Mouse (Mus musculus) forebrain, embryonic 15.5 days (tissue): ENCODE data around the gene Hjurp. TPM values are rescaled to one million over a fixed set of nuclear protein-coding genes. Genes with fewer than 3 reads are reported as not detected.

Source experiments
- ATAC-seq: fragments of 200-750 bp; cut with Nextera tagmentation; replicated peaks from 2 replicates; pipeline ENCODE4 v1.8.0; 2017; ENCODE audit warnings: mild to moderate bottlenecking, moderate TSS enrichment, moderate library complexity
- H3K27ac ChIP-seq: fragments of 300-500 bp; sonication (generic); replicated peaks from 2 replicates; pipeline ENCODE4 v1.5.1; 2015; ENCODE audit warnings: mild to moderate bottlenecking, inconsistent platforms
- H3K27me3 ChIP-seq: fragments of 300-500 bp; sonication (generic); 2 replicates; pipeline ENCODE4 v1.6.1; 2015; ENCODE audit warnings: inconsistent platforms
- H3K36me3 ChIP-seq: fragments of 300-500 bp; sonication (generic); 2 replicates; pipeline ENCODE4 v1.6.1; 2015; ENCODE audit warnings: mild to moderate bottlenecking, inconsistent platforms
- H3K4me1 ChIP-seq: fragments of 300-500 bp; sonication (generic); 2 replicates; pipeline ENCODE4 v1.6.1; 2015; ENCODE audit warnings: inconsistent platforms
- H3K4me2 ChIP-seq: fragments of 300-500 bp; sonication (generic); replicated peaks from 2 replicates; pipeline ENCODE4 v1.6.1; 2015; ENCODE audit warnings: mild to moderate bottlenecking, inconsistent platforms
- H3K4me3 ChIP-seq: fragments of 300-500 bp; sonication (generic); 2 replicates; pipeline ENCODE4 v1.5.1; 2015; ENCODE audit warnings: mild to moderate bottlenecking, inconsistent platforms
- H3K9ac ChIP-seq: fragments of 300-500 bp; sonication (generic); replicated peaks from 2 replicates; pipeline ENCODE4 v1.6.1; 2015; ENCODE audit warnings: mild to moderate bottlenecking, inconsistent platforms
- H3K9me3 ChIP-seq: fragments of 300-500 bp; sonication (generic); 2 replicates; pipeline ENCODE4 v1.6.1; 2016; ENCODE audit warnings: inconsistent platforms
- WGBS: fragments of 180-500 bp; shearing (Covaris S2); methylation state at CpG from one replicate; pipeline ENCODE4 v1.1.7; 2015; ENCODE audit warnings: mixed read lengths; 5-methylcytosine and 5-hydroxymethylcytosine counted together
- polyA plus RNA-seq: library from polyadenylated mRNA; unstranded; fragments of >200 nt; fragmentation: Nextera tagmentation; extraction: Ambion mirVana; gene quantifications from 2 replicates; pipeline ENCODE4 v1.2.1, GENCODE M21; 2015

Gene Hjurp
- polyA plus RNA-seq, 1 experiment from 2014 or later, result 115 TPM

- H3K4me3 ChIP-seq, result no peak overlapping the region
- H3K27me3 ChIP-seq, result no peaks in the 10 kb centered on the region
- H3K27ac ChIP-seq, result no peak overlapping the region
- no peak overlapping the region for H3K4me2 ChIP-seq
- no peak for ATAC-seq
- H3K4me1 ChIP-seq, result no peaks in the 10 kb centered on the region
- no peak overlapping the region for H3K9ac ChIP-seq
- 0 out of 2 replicates have a peak, but pooled peaks cover 5% of the 10 kb centered on the region for H3K9me3 ChIP-seq
- 85% methylated on average over 4 of the region's 4 CpGs for WGBS
- peaks cover 71% of the 10 kb centered on the region for H3K36me3 ChIP-seq
Measured at GRCm38 (mm10) chr1:88262255-88262654, 15.2 kb downstream of the Hjurp start.

DNA sequence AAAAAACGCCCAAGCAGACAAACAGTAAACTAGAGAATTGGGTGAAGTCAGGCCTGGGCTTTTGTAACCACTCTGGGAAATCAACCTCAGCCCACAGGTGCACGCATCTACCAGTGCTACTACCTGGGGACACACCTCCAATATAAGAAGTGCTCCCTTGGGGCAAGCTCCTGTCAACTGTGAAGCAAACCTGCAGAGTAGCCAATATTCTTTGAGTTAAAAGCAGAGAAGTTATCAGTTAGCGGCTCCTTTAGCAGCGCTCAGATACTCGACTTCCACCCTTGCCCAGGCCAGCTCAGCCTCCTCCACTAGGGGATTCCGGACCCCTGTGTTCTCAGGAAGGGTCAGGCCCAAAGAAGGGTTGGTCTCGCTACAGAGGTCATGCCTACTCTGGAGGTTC, 15.7 kb downstream of the Hjurp start:
- Histone ChIP-seq H3K4me3 (no peak overlapping the region), H3K9me3 (0 out of 2 replicates have a peak, but pooled peaks cover 5% of the 10 kb centered on the region), H3K27me3 (no peaks in the 10 kb centered on the region), H3K4me2 (no peak overlapping the region), H3K4me1 (no peaks in the 10 kb centered on the region), H3K27ac (no peak overlapping the region), H3K36me3 (peaks cover 65% of the 10 kb centered on the region), H3K9ac (no peak overlapping the region)
- no peak for ATAC-seq
- WGBS, result 90% methylated on average over 7 of the region's 7 CpGs

- ATAC-seq, result no peak
- H3K9ac ChIP-seq, result no peak overlapping the region
- no peaks in the 10 kb centered on the region for H3K27me3 ChIP-seq
- no peak overlapping the region for H3K4me2 ChIP-seq
- H3K36me3 ChIP-seq, result peaks cover 56% of the 10 kb centered on the region
- H3K4me1 ChIP-seq, result no peaks in the 10 kb centered on the region
- H3K4me3 ChIP-seq, result no peak overlapping the region
- 83% methylated on average over 10 of the region's 10 CpGs for WGBS
- H3K27ac ChIP-seq, result no peak overlapping the region
- H3K9me3 ChIP-seq, result peaks cover 12% of the 10 kb centered on the region
Measured at GRCm38 (mm10) chr1:88260604-88261377, 16.6 kb downstream of the Hjurp start.

GRCm38 (mm10) chr1:88260114-88260513, 17.3 kb downstream of the Hjurp start:
- Histone ChIP-seq H3K4me2 (no peak overlapping the region), H3K9ac (no peak overlapping the region), H3K27ac (no peak overlapping the region), H3K4me3 (no peak overlapping the region), H3K4me1 (no peaks in the 10 kb centered on the region), H3K27me3 (no peaks in the 10 kb centered on the region), H3K9me3 (peaks cover 18% of the 10 kb centered on the region), H3K36me3 (peaks cover 49% of the 10 kb centered on the region)
- peak; percentile 1; the same call in 1 of the 2 replicates for ATAC-seq
- 86% methylated on average over 6 of the region's 6 CpGs for WGBS

- H3K4me2 ChIP-seq, result no peak overlapping the region
- peak; percentile 4; the same call in 1 of the 2 replicates for ATAC-seq
- H3K9ac ChIP-seq, result no peak overlapping the region
- no peaks in the 10 kb centered on the region for H3K27me3 ChIP-seq
- WGBS, result 82% methylated on average over 4 of the region's 4 CpGs
- H3K4me1 ChIP-seq, result no peaks in the 10 kb centered on the region
- peaks cover 45% of the 10 kb centered on the region for H3K36me3 ChIP-seq
- no peak overlapping the region for H3K27ac ChIP-seq
- H3K4me3 ChIP-seq, result no peak overlapping the region
- H3K9me3 ChIP-seq, result peaks cover 23% of the 10 kb centered on the region
Measured at GRCm38 (mm10) chr1:88259643-88260024, 17.8 kb downstream of the Hjurp start.

- Histone ChIP-seq H3K36me3 (peaks cover 39% of the 10 kb centered on the region), H3K27me3 (no peaks in the 10 kb centered on the region), H3K9ac (no peak overlapping the region), H3K4me2 (no peak overlapping the region), H3K4me1 (no peaks in the 10 kb centered on the region), H3K4me3 (no peak overlapping the region), H3K27ac (no peak overlapping the region), H3K9me3 (peaks cover 27% of the 10 kb centered on the region)
- ATAC-seq, result peak; percentile 2
- WGBS, result 81% methylated on average over 8 of the region's 8 CpGs
Measured at GRCm38 (mm10) chr1:88258881-88259642, 18.4 kb downstream of the Hjurp start.

DNA sequence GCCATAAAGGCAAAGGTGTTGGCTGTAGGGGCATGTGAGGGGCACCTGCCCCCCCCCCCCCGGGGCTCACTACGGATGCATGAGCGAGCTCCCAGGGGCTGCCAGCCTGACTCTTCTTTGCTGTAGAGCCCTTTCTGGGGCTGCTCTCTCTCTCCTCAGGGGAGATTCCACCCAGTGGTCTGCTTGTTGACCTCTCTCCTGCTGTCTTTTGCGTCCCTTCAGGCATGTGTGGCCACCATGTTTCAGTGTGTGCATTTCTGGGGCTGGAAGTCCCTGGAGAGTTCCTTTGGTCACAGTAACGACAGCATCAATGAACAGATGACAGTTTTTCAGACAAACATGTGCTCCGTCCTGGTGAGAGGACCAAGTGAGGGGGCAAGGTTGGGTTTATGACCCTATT, 19.1 kb downstream of the Hjurp start:
- Histone ChIP-seq H3K27ac (no peak overlapping the region), H3K9me3 (peaks cover 32% of the 10 kb centered on the region), H3K36me3 (peaks cover 32% of the 10 kb centered on the region), H3K9ac (no peak overlapping the region), H3K4me2 (no peak overlapping the region), H3K4me1 (no peaks in the 10 kb centered on the region), H3K4me3 (no peak overlapping the region), H3K27me3 (no peaks in the 10 kb centered on the region)
- 74% methylated on average over 6 of the region's 6 CpGs for WGBS
- no peak for ATAC-seq

- ATAC-seq, result no peak
Measured at GRCm38 (mm10) chr1:88257681-88258080, 19.8 kb downstream of the Hjurp start.

GRCm38 (mm10) chr1:88256886-88257663, 20.4 kb downstream of the Hjurp start:
- H3K27me3 ChIP-seq, result no peaks in the 10 kb centered on the region
- H3K9ac ChIP-seq, result no peak overlapping the region
- no peak for ATAC-seq
- 82% methylated on average over 10 of the region's 10 CpGs for WGBS
- peaks cover 19% of the 10 kb centered on the region for H3K36me3 ChIP-seq
- H3K9me3 ChIP-seq, result peaks cover 41% of the 10 kb centered on the region
- no peak overlapping the region for H3K27ac ChIP-seq
- H3K4me1 ChIP-seq, result no peaks in the 10 kb centered on the region
- H3K4me3 ChIP-seq, result no peak overlapping the region
- H3K4me2 ChIP-seq, result no peak overlapping the region

More at GRCm38 (mm10) chr1:88257681-88258080, 19.8 kb downstream of the Hjurp start:
- H3K9me3 ChIP-seq, result peaks cover 35% of the 10 kb centered on the region
- no peak overlapping the region for H3K4me2 ChIP-seq
- no peak overlapping the region for H3K4me3 ChIP-seq
- no peak overlapping the region for H3K27ac ChIP-seq
- no peak overlapping the region for H3K9ac ChIP-seq
- no peaks in the 10 kb centered on the region for H3K27me3 ChIP-seq
- 82% methylated on average over 6 of the region's 6 CpGs for WGBS
- peaks cover 25% of the 10 kb centered on the region for H3K36me3 ChIP-seq
- no peaks in the 10 kb centered on the region for H3K4me1 ChIP-seq

- H3K9ac ChIP-seq, result no peak overlapping the region
- H3K4me3 ChIP-seq, result no peak overlapping the region
- no peaks in the 10 kb centered on the region for H3K27me3 ChIP-seq
- peaks cover 43% of the 10 kb centered on the region for H3K9me3 ChIP-seq
- peaks cover 11% of the 10 kb centered on the region for H3K36me3 ChIP-seq
- H3K4me2 ChIP-seq, result no peak overlapping the region
- H3K27ac ChIP-seq, result no peak overlapping the region
- no peaks in the 10 kb centered on the region for H3K4me1 ChIP-seq
- 82% methylated on average over 13 of the region's 13 CpGs for WGBS
- ATAC-seq, result no peak
Measured at GRCm38 (mm10) chr1:88255989-88256754, 21.3 kb downstream of the Hjurp start.

DNA sequence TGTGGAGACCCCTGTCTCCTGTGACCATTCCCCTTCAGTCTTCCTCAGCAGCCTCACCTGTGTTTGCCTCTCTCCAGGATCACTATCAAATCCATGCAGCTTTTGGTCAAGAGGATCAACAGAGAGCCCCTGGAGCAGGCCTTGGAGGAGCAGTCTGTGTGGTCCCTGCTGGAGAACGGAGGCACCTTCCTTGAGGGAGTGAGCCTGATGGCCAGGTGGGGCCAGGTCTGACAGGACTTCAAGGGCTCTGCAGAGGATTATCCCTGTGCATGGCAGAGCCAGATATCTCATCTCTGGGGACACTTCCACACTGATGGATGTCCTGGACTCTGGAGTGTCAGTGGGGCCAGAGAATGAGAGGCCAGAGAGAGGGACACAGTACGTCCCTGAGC, 22.0 kb downstream of the Hjurp start:
- no peak overlapping the region for H3K27ac ChIP-seq
- no peaks in the 10 kb centered on the region for H3K27me3 ChIP-seq
- WGBS, result 61% methylated on average over 2 of the region's 2 CpGs
- H3K36me3 ChIP-seq, result peaks cover 8% of the 10 kb centered on the region; the same call in 1 of the 2 replicates
- ATAC-seq, result no peak
- peaks cover 48% of the 10 kb centered on the region for H3K9me3 ChIP-seq
- no peak overlapping the region for H3K4me2 ChIP-seq
- H3K9ac ChIP-seq, result no peak overlapping the region
- no peak overlapping the region for H3K4me3 ChIP-seq
- H3K4me1 ChIP-seq, result no peaks in the 10 kb centered on the region
